Mouse (Mus musculus) heart, adult 2 months (tissue): ENCODE results near the gene Tbl3.

ENCODE experiments used
- CTCF ChIP-seq: fragments of 200-600 bp; IDR thresholded peaks from 2 replicates; pipeline ENCODE4 v1.8.1; 2022; ENCODE audit warnings: antibody characterized with exemption, mild to moderate bottlenecking, moderate library complexity
- EP300 ChIP-seq: fragments of 200-500 bp; IDR thresholded peaks from 2 replicates; pipeline ENCODE4 v1.6.1; 2011; ENCODE audit warnings: low read depth, low read length, control low read depth; ENCODE audit not compliant: insufficient read depth
- POLR2A ChIP-seq: fragments of 200-500 bp; IDR thresholded peaks from 2 replicates; pipeline ENCODE4 v1.6.1; 2011; ENCODE audit warnings: mild to moderate bottlenecking, low read depth, low read length, control low read depth; ENCODE audit not compliant: insufficient read depth

DNA sequence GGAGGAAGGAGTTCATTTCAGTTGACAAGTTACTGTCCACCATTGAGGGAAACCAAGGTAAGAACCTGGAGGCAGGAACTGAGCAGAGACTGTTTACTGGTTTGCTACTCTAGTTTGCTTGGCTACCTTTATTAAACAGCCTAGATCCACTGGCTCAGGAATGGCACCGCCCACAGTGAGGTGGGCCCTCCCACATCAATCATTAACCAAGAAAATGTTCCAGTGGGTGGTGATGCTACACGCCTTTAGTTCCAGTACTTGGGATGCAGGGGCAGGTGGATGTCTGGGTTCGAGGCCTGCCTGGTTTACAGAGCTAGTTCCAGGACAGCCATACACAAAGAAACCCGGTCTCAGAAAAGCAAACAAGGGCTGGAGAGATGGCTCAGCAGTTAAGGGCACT lies 30.8 kb upstream of the Tbl3 start:
- TF ChIP-seq CTCF = no peak
- TF ChIP-seq EP300 = no peak
- no peak for TF ChIP-seq POLR2A
